Mouse (Mus musculus) effector memory CD4-positive, alpha-beta T cell, adult 7 months (primary cell): Measurements from ENCODE around the gene Olfr1277. TPM values are rescaled to one million over a fixed set of nuclear protein-coding genes. Genes with fewer than 3 reads are reported as not detected.

Source experiments
- polyA plus RNA-seq: library from polyadenylated mRNA; unstranded; fragments of 100-300 nt; shearing (Covaris generic); gene quantifications from one replicate; pipeline ENCODE4 v1.2.1, GENCODE M21; 2017

Gene Olfr1277
- polyA plus RNA-seq = not detected

DNA sequence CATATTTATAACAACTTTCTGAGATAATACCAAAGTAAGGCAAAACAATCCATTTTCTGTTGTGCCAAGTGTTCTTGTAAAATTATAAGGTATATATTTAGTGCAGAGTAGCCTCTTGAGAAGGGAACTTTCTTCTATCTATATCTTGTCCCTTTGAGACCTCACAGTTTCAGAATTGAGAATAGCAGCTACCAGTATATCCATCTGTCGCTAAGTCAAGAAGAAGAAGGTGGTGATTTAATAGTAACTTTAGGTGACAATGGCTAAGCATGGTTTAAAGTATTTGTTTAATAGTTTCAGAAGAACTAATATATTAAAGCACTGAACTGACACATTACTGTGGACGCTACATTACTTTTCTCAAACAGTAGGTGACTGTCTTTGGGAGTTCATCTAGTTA lies at the start of gene Olfr1277:
TSS of gene Olfr1277 (minus strand) at position 101 of the 400 bp plus-strand sequence.

DNA sequence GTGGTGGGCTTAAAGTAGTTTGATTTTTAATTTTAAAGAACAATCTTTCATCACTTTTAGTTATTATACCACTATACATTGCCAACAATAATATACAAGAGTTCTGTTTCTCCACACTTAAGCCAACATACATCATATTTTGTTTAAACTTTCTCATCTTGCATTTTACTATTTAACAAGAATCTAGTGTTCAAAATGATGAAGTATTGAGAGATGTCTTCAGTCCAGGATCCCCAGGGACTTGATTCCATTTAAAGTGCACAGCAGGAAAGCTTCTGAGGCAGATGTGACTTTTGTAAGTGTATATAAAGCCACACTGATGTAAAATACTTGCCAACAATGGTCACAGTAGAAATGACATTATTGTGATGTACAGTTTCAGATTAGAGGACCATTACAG lies 39.8 kb upstream of the Olfr1277 start, which contains the start of gene Olfr1280:
TSS of gene Olfr1280 (plus strand) at position 301 of the 400 bp plus-strand sequence.

DNA sequence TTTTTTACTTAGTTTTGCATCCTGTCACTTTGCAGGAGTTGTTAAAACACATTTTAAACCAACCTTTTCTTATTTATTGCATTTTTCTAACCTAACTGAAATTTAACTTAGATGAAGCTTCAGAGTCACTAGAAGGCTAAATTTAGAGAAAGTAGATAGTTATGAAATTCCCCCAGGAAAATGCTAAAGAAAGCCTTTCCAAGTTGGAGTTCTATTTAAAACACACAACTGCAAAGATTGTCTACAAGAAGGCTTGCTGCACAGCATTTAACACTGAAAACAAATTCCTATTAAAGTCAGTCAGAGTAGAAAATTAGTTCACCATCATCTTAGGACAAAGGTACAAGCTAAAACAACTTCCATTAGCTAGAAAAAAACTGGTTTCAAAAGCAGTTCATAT lies 26.5 kb upstream of the Olfr1277 start, which contains the start of gene Olfr1279:
TSS of gene Olfr1279 (plus strand) at position 262 of the 400 bp plus-strand sequence.

DNA sequence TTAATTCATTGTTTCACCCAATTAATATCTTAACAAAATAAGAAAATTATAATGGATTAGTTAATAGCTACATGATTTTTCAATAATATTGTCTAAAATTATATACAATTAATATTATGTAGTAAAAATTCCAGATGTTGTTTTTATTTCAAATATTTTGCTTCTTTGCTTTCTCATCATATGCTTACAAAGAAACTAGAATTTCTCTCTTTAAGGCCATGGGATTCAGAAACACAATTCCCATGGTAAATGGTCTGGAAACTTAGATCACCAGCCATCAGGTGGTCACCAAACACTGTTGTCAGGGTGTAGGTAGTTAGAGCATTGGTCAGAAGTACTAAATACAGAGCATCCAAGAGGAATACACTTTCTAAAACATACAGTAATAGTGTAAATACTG lies 15.9 kb upstream of the Olfr1277 start, which contains the start of gene Olfr1278:
TSS of gene Olfr1278 (plus strand) at position 301 of the 400 bp plus-strand sequence.

DNA sequence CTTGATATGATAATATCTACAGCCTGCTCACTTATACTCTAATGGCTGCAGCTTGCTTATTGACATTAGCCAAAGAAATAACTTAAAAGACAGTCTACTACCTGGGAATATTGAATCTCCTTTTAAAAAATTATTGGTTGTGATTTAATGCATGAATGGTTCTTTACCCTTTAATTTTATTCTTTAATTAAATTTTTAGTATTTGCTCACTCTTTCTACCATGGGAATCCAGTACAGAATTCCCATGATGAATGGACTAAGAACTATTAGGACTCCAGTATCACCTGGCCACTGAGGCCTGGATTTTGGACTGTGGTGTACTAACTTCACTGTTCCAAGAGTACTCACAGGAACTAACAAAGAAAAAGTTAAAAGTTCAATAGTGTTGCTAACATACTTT lies 19.7 kb downstream of the Olfr1277 start, which contains the start of gene Olfr1276:
TSS of gene Olfr1276 (plus strand) at position 301 of the 400 bp plus-strand sequence.

DNA sequence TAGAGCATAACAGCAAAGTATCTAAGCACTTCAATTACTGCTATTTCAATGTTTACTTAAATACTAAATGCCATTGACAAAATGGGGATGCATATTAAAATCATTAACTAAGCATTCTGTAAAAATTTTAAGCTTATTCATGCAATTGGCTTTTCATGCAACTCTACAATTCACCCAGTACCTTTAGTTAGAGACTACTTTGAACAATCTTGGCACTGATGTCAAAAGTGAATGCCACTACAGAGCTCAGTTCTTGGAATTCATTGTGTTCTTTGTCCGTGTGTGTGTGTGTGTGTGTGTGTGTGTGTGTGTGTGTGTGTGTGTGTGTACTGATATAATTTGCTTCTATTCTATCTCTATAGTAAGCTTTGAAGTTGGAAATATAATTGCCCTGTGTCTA lies 38.7 kb downstream of the Olfr1277 start, which contains the start of gene Olfr1275:
TSS of gene Olfr1275 (minus strand) at position 101 of the 400 bp plus-strand sequence.

DNA sequence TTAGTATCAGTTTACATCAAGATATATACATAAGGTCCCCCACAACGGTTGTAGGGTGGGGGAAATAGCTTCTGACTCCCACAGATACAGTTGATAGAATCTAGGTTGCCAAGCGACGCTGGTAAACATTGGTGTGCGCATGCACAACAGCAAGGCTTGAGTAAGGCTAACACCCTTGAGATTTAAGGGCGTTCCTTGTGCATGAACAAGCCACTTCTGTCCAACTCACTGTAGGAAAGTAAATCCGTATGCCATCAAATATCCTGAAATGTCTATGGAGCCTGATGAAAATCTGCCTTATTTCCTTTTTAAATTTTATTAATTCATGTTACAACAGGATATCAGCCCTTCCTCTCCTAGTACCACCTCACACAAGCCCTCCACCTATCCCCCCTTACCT lies 44.4 kb downstream of the Olfr1277 start, which contains the start of gene 4930430A15Rik:
TSS of gene 4930430A15Rik (minus strand) at position 101 of the 400 bp plus-strand sequence.

Other genes starting within 250 kb of the Olfr1277 start
- gene Gm13941, start 168.1 kb downstream of the Olfr1277 start, polyA plus RNA-seq = not detected
- gene Gm15130, start 121.2 kb downstream of the Olfr1277 start, polyA plus RNA-seq = not detected
- gene 4930430A15Rik, start 44.5 kb downstream of the Olfr1277 start, polyA plus RNA-seq = not detected
- not detected for gene Olfr1275, start 38.8 kb downstream of the Olfr1277 start, polyA plus RNA-seq
- not detected for gene Olfr1276, start 19.6 kb downstream of the Olfr1277 start, polyA plus RNA-seq
- not detected for gene Olfr1278, start 16.0 kb upstream of the Olfr1277 start, polyA plus RNA-seq
- gene Olfr1279, start 26.5 kb upstream of the Olfr1277 start, polyA plus RNA-seq = not detected
- not detected for gene Olfr1280, start 39.9 kb upstream of the Olfr1277 start, polyA plus RNA-seq
- not detected for gene Olfr1281, start 52.4 kb upstream of the Olfr1277 start, polyA plus RNA-seq
- gene Olfr1282, start 62.0 kb upstream of the Olfr1277 start, polyA plus RNA-seq = not detected
- not detected for gene Olfr1283, start 92.7 kb upstream of the Olfr1277 start, polyA plus RNA-seq
- gene Olfr1284, start 101.4 kb upstream of the Olfr1277 start, polyA plus RNA-seq = not detected
- not detected for gene Olfr1286, start 149.0 kb upstream of the Olfr1277 start, polyA plus RNA-seq
- not detected for gene Olfr1287, start 175.0 kb upstream of the Olfr1277 start, polyA plus RNA-seq
- not detected for gene Olfr1288, start 200.0 kb upstream of the Olfr1277 start, polyA plus RNA-seq
- not detected for gene Olfr1289, start 206.7 kb upstream of the Olfr1277 start, polyA plus RNA-seq
- gene Olfr1290, start 219.7 kb upstream of the Olfr1277 start, polyA plus RNA-seq = not detected
- gene Olfr1291-ps1, start 223.1 kb upstream of the Olfr1277 start, polyA plus RNA-seq = 0.10 TPM